Mouse (Mus musculus) neural tube, embryonic 10.5 days (tissue): ENCODE data around the gene Dok4.
A peak's percentile ranks its signal among the peaks of the same experiment; 100 is the strongest.
"Not testable (repeated sequence)": the region's sequence is repeated elsewhere in the genome, so short reads cannot be mapped to it uniquely, and the experiment has no call there.

Experiments used
- DNase-seq: peaks from one replicate; pipeline ENCODE4 v3.0.0-alpha.2; 2017; ENCODE audit warnings: low spot score; ENCODE audit errors: extremely low spot score

Dok4 gene

GRCm38 (mm10) chr8:94841183-94841582, 34.9 kb downstream of the Dok4 start:
- no peak for DNase-seq

DNA sequence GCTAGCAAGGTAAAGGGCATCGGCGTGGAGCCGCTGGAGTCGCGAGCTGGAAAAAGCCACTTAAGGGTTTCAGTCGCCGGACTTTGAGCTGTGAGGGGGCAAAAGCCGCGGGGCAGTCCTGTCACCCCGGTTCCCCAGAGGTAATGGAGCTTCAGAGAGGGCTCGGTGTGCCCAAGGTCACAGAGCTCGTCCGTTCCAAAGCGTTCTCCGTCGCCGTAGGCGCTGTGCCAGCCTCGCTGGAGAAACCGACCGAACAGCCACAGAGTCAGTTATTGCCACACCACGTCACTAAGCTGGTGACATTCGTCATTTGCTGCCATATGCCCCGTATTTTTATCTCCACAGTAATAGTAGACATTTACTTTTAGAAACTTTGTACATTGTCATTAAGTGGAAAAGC, 37.5 kb downstream of the Dok4 start:
- no peak for DNase-seq

GRCm38 (mm10) chr8:94837662-94838574, 38.2 kb downstream of the Dok4 start, which contains the start of the genes Coq9 and Ciapin1:
Gene Coq9 (plus strand): TSS chr8:94838321.
Gene Ciapin1 (minus strand): TSS chr8:94838358.
- peak; percentile 94 for DNase-seq

DNA sequence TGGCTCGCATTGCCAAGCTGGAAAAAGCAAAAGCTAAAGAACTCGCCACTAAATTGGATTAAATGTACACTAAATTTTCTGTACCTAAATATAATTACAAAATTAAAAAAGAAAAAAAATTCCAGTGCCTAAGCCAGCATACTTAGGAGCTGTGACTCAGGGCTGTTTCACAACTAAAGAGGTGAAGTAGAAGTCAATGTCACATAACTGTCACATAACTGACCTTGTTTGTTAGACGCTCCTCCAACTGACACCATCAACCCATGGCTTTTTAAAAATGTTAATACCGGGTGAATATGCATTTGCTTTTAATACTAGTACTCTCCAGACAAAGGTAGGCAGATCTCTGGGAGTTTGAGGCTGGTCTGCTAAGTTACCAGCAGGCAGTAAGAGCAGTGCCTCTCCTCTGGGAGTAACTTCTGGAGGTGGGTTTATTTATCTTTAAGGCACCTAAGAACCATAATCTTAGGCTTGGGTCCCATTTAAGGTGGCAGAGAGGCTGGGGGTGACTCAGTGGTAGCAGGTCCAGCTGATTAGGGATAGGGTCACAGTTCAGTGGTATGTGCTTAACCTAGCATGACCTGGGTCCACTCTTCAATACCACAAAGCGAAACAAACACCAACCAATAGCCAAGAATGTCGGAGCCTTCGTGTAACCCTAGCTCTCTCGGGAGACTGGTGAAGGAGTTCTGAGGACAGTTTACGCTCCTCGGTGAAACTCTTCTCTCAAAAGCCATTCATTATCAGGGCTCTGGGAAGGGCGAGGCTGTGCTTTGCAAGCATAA, 39.5 kb downstream of the Dok4 start:
- no peak for DNase-seq

DNA sequence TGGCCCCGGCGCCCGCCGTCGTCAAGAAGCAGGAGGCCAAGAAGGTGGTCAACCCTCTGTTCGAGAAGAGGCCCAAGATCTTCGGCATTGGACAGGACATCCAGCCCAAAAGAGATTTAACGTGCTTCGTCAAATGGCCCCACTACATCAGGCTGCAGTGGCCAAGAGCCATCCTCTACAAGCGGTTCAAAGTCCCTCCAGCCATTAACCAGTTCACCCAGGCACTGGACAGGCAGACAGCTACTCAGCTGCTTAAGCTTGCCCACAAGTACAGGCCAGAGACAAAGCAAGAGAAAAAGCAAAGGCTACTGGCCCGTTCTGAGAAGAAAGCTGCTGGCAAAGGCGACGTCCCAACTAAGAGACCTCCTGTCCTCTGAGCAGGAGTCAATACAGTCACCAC, 40.4 kb downstream of the Dok4 start:
- DNase-seq: not testable (repeated sequence)

DNA sequence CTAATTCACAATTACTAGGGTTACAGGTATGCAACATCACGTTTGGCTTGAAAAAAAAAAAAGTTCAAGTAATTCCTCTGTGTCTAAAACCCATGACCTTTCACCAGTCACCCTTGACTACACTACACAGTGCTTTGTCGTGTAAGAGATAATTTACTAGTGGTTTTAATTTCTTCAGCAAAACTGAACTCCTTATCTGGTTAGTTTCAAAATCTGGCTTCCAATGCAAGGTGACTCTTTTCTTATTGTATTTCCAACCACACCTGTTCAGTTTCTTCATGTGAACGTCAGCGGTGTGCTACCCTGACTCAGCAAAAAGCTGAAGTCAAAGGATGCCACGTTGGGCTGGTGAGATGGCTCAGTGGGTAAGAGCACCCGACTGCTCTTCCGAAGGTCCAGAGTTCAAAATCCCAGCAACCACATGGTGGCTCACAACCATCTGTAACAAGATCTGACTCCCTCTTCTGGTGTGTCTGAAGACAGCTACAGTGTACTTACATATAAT, 42.2 kb downstream of the Dok4 start:
- DNase-seq: not testable (repeated sequence)

- DNase-seq: no peak
Observed at GRCm38 (mm10) chr8:94828284-94828683, 47.8 kb downstream of the Dok4 start.

DNA sequence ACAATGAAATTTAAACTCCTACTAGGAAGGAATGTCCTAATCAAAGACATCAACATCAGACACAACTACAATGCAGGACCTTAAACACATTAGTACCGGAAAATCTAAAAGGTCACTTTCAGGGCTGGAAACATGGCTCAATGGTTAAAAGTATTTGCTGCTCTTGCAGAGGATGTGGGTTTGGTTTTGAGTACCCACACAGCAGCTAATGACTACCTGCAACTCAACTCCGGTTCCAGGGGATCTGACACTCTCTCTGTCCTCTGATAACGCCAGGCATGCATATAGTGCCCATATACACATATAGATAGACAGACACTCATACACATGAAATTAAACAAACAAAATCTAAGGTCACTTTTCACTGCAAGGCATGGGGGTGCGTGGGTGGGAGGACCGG, 49.9 kb downstream of the Dok4 start:
- no peak for DNase-seq

DNA sequence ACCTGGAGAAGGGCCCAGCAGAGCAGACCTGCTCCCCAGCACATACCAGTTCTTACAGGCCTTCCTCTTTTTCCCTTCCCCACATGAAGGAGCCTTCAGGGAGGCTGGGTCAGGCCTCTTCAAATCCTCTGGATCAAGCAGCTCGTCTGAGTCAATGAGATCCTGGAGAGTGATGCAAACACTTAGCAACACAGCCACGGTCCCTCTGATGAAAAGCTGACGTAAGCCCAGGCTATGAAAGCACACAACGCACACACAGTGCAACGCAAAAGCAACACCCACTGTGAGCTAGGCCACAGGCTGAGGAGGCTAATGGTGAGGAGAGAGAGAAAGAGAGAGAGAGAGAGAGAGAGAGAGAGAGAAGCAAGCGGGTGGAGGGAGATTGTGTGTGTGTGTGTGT, 51.0 kb downstream of the Dok4 start:
- no peak for DNase-seq

- DNase-seq: peak; percentile 55
Observed at GRCm38 (mm10) chr8:94822637-94823560, 53.2 kb downstream of the Dok4 start.

GRCm38 (mm10) chr8:94821381-94821780, 54.7 kb downstream of the Dok4 start:
- no peak for DNase-seq

DNA sequence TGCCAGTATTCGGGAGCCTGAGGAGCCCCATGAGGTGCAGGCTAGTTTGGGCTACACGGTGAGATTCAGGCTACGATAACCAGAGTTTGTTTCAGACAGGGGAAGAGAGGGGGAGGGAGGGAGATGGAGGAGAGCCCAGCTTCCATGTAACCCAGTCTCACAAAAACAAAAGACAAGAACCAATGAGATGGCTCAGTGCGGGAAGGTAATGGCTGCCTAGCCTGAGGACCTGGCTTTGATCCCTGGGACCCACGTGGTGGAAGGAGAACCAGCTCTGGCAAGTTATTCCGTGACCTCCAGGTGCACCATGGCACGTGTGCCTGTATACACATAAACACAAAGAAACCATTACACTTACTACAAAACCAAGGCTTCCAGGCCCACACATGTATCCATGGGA, 55.6 kb downstream of the Dok4 start:
- DNase-seq: no peak

GRCm38 (mm10) chr8:94819671-94820179, 56.4 kb downstream of the Dok4 start:
- DNase-seq: no peak

- DNase-seq: no peak
Observed at GRCm38 (mm10) chr8:94817933-94818332, 58.2 kb downstream of the Dok4 start.

DNA sequence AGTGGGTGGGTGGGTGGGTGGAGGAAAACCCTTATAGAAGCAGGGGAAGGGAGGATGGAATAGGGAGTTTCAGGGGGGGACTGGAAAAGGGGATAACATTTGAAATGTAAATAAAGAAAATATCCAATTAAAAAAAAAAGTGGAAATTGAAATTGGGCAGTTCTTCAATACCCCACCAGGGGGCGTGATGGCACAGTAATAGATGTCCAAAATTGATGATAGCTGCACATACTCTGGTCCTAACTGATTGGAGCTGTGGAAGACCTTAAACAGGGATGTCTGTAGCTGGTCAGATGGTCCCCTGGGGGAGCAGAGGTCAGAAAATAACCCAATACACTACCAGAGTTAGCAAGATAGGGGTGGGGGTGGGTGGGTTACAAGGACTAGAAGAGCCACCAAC, 61.6 kb downstream of the Dok4 start:
- no peak for DNase-seq
